In genomic region chr5:122693431-122694207, GRCm38 (mm10) we compare ENCODE assay signal across 9 mouse cellular contexts. TPM values are rescaled to one million over a fixed set of nuclear protein-coding genes. Genes with fewer than 3 reads are reported as not detected.
DNase-seq lines count a peak whose midpoint lies in the region; ATAC-seq and TF ChIP-seq lines count a peak whose summit lies in the region.
"Had no signal": no experiment of that assay in that cellular context is flagged by ENCODE, and none has a peak within 500 bp of the region (broad histone marks: within the 10 kb centered on the region; RNA-seq: fewer than 3 reads in every experiment).

No protein-coding gene starts in this region.

- H3K27me3 ChIP-seq in embryonic facial prominence, embryonic 14.5 days (replicated peaks; ENCODE audit: control insufficient read depth, insufficient read depth, low read length) = no peaks in the 10 kb centered on the region
- H3K27me3 ChIP-seq in stomach, embryonic 16.5 days (ENCODE audit: control insufficient read depth, insufficient read depth, low read length) = no peaks in the 10 kb centered on the region
- H3K27me3 ChIP-seq: liver, embryonic 13.5 days had no signal

- H3K36me3 ChIP-seq in embryonic facial prominence, embryonic 14.5 days (ENCODE audit: control insufficient read depth, insufficient read depth, low read length) = no peaks in the 10 kb centered on the region
- no peaks in the 10 kb centered on the region for H3K36me3 ChIP-seq in stomach, embryonic 16.5 days (ENCODE audit: control insufficient read depth, insufficient read depth, low read length)
- H3K36me3 ChIP-seq: liver, embryonic 13.5 days had no signal

- intact Hi-C loops in left cerebral cortex, postnatal 4 days (cut with DNase I) = no loop called here

- 33% methylated on average over 13 of the region's 13 CpGs for WGBS in embryonic facial prominence, embryonic 14.5 days
- 39% methylated on average over 13 of the region's 13 CpGs for WGBS in stomach, embryonic 16.5 days

- TF ChIP-seq CTCF in layer of hippocampus, adult 2 months (conservative IDR thresholded peaks at IDR 0.05) = no peak

- peak overlapping the region; percentile 79 for H3K27ac ChIP-seq in layer of hippocampus, adult 2 months
- no peak overlapping the region; the same call in 1 of the 2 replicates for H3K27ac ChIP-seq in embryonic facial prominence, embryonic 14.5 days (replicated peaks; ENCODE audit: low read depth, low read length)
- H3K27ac ChIP-seq in stomach, embryonic 16.5 days (ENCODE audit: low read length) = no peak overlapping the region
- H3K27ac ChIP-seq: liver, embryonic 13.5 days had no signal

- H3K4me2 ChIP-seq in embryonic facial prominence, embryonic 14.5 days (ENCODE audit: low read depth, low read length) = no peak overlapping the region
- H3K4me2 ChIP-seq in stomach, embryonic 16.5 days (ENCODE audit: low read depth, low read length) = no peak overlapping the region
- H3K4me2 ChIP-seq: liver, embryonic 13.5 days had no signal

- peak; percentile 81; the same call in 1 of the 2 replicates for ATAC-seq in embryonic facial prominence, embryonic 14.5 days (ENCODE audit: low read depth)
- peak; percentile 51; the same call in 1 of the 2 replicates for ATAC-seq in stomach, embryonic 16.5 days (ENCODE audit: insufficient read depth, low FRiP score)

- peak; percentile 19 to 49 for DNase-seq in layer of hippocampus, adult 2 months (ENCODE audit: low spot score in 2 of 2)
- no peak for DNase-seq in layer of hippocampus, postnatal 10 days (ENCODE audit: low spot score in 2 of 2)
- peak; percentile 49 for DNase-seq in embryonic facial prominence, embryonic 14.5 days (ENCODE audit: low spot score)
- peak; percentile 54 for DNase-seq in left cerebral cortex, postnatal 4 days
- DNase-seq in spleen, adult 12 weeks (ENCODE audit: low spot score) = no peak
- no peak for DNase-seq in spleen, adult 18-20 months
- DNase-seq in gastrocnemius, adult 8-10 months (ENCODE audit: low spot score in 2 of 2) = no peak
- DNase-seq: liver, embryonic 13.5 days had no signal

- no peak overlapping the region for H3K4me3 ChIP-seq in layer of hippocampus, adult 2 months
- H3K4me3 ChIP-seq in embryonic facial prominence, embryonic 14.5 days (ENCODE audit: low read depth, low read length) = no peak overlapping the region
- H3K4me3 ChIP-seq in stomach, embryonic 16.5 days (replicated peaks; ENCODE audit: low read length) = no peak overlapping the region
- H3K4me3 ChIP-seq: liver, embryonic 13.5 days had no signal

- H3K9ac ChIP-seq in embryonic facial prominence, embryonic 14.5 days (ENCODE audit: low read depth, low read length) = no peak overlapping the region
- no peak overlapping the region for H3K9ac ChIP-seq in stomach, embryonic 16.5 days (ENCODE audit: low read length)
- H3K9ac ChIP-seq: liver, embryonic 13.5 days had no signal

- no peaks in the 10 kb centered on the region for H3K9me3 ChIP-seq in embryonic facial prominence, embryonic 14.5 days (ENCODE audit: control insufficient read depth, low read length)
- no peaks in the 10 kb centered on the region for H3K9me3 ChIP-seq in stomach, embryonic 16.5 days (replicated peaks; ENCODE audit: control insufficient read depth, low read length)
- H3K9me3 ChIP-seq: liver, embryonic 13.5 days had no signal

- H3K4me1 ChIP-seq in embryonic facial prominence, embryonic 14.5 days (ENCODE audit: control insufficient read depth, insufficient read depth, low read length) = no peaks in the 10 kb centered on the region
- 0 out of 2 replicates have a peak, but pooled peaks cover 4% of the 10 kb centered on the region for H3K4me1 ChIP-seq in stomach, embryonic 16.5 days (ENCODE audit: control insufficient read depth, insufficient read depth, low read length)

RNA-seq across cellular contexts. Expression of gene P2rx4, which starts 13.7 kb away (rescaled TPM):
- 10 to 100 TPM; 11.4 to 15.0 TPM for total RNA-seq in layer of hippocampus, adult 2 months (2021)
- 10 to 100 TPM in 1 of 2 experiments, 1 to 10 TPM in 1; 8.8 to 10.5 TPM for total RNA-seq in layer of hippocampus, postnatal 10 days (2021)
- polyA plus RNA-seq in embryonic facial prominence, embryonic 14.5 days (2014; fragmentation: Nextera tagmentation; extraction: Ambion mirVana) = 20.1 and 22.2 TPM in 2 replicates
- 1 to 10 TPM; 6.8 to 8.6 TPM for total RNA-seq in left cerebral cortex, postnatal 4 days (2021)
- 33.3 and 33.4 TPM in 2 replicates for polyA plus RNA-seq in stomach, embryonic 16.5 days (2015; fragmentation: Nextera tagmentation; extraction: Ambion mirVana)
- 1 to 10 TPM; 2.0 to 3.5 (median 2.9) TPM for total RNA-seq in gastrocnemius, adult 8-10 months (2022)

RNA-seq across cellular contexts. Expression of gene P2rx7, which starts 49.9 kb away (rescaled TPM):
- 1 to 10 TPM; 8.4 to 9.8 TPM for total RNA-seq in layer of hippocampus, adult 2 months (2021)
- total RNA-seq in layer of hippocampus, postnatal 10 days (2021) = 1 to 10 TPM; 8.6 to 8.9 TPM
- polyA plus RNA-seq in embryonic facial prominence, embryonic 14.5 days (2014; fragmentation: Nextera tagmentation; extraction: Ambion mirVana) = 2.1 and 2.3 TPM in 2 replicates
- total RNA-seq in left cerebral cortex, postnatal 4 days (2021) = 1 to 10 TPM; 4.1 to 5.0 TPM
- 2.8 and 3.3 TPM in 2 replicates for polyA plus RNA-seq in stomach, embryonic 16.5 days (2015; fragmentation: Nextera tagmentation; extraction: Ambion mirVana)
- 1 to 10 TPM in 2 of 4 experiments, under 1 TPM in 2; 0.92 to 1.5 (median 1.1) TPM for total RNA-seq in gastrocnemius, adult 8-10 months (2022)

Comparison
In these comparisons a context has a peak if more than half of its experiments do, and no peak if none do; other contexts are left out.
1. DNase-seq: peak in layer of hippocampus, adult 2 months (2 of 2), embryonic facial prominence, embryonic 14.5 days (single experiment) and left cerebral cortex, postnatal 4 days (single experiment); none in layer of hippocampus, postnatal 10 days (0 of 2), spleen, adult 12 weeks (single experiment), spleen, adult 18-20 months (0 of 2) and gastrocnemius, adult 8-10 months (0 of 2).